Mouse (Mus musculus): Measurements from ENCODE around the gene Rpl5. TPM values are rescaled to one million over a fixed set of nuclear protein-coding genes. Genes with fewer than 3 reads are reported as not detected.
A peak's percentile ranks its signal among the peaks of the same experiment; 100 is the strongest.
"Not testable (repeated sequence)": the region's sequence is repeated elsewhere in the genome, so short reads cannot be mapped to it uniquely, and the experiment has no call there.

Gene Rpl5
- total RNA-seq (2021) (10 to 100 TPM; 45.6 to 62.3 TPM), polyA plus RNA-seq (2012; rRNA removed) (9.9 and 18.3 TPM in 2 replicates)
- long read RNA-seq, transcript Rpl5-201 (8 exons, 2,045 nt): minor isoform, 68 of 212 reads
- long read RNA-seq, transcript Rpl5-204 (3 exons, 1,024 nt): major isoform, 135 of 212 reads
- long read RNA-seq, partial matches to known transcripts: 5 of 212 reads
- long read RNA-seq, other reads (novel, unspliced or antisense): 3 of 212 reads

GRCm38 (mm10) chr5:107900206-107901013 is at the start of gene Rpl5:
Rpl5 (plus strand) TSS chr5:107900502.
- peak; percentile 94 for DNase-seq

- peak; percentile 35 for DNase-seq
These were observed 46.5 kb upstream of the Rpl5 start for GRCm38 (mm10) chr5:107853807-107854206.

GRCm38 (mm10) chr5:107854556-107854955 is 45.7 kb upstream of the Rpl5 start:
- no peak for DNase-seq

- DNase-seq: no peak
These were observed 44.8 kb upstream of the Rpl5 start for GRCm38 (mm10) chr5:107855546-107855945.

GRCm38 (mm10) chr5:107858963-107859362 is 41.3 kb upstream of the Rpl5 start:
- no peak for DNase-seq

- no peak for DNase-seq
These were observed 36.3 kb upstream of the Rpl5 start for GRCm38 (mm10) chr5:107863971-107864370.

GRCm38 (mm10) chr5:107866127-107867126 is 33.9 kb upstream of the Rpl5 start:
- DNase-seq: peak; percentile 49

GRCm38 (mm10) chr5:107867970-107868904 is 32.1 kb upstream of the Rpl5 start:
- peak; percentile 88 for DNase-seq

- peak; percentile 98 for DNase-seq
These were observed 31.3 kb upstream of the Rpl5 start for GRCm38 (mm10) chr5:107868905-107869424.

GRCm38 (mm10) chr5:107869701-107870100 is 30.6 kb upstream of the Rpl5 start:
- peak; percentile 25 for DNase-seq

GRCm38 (mm10) chr5:107873330-107873729 is 27.0 kb upstream of the Rpl5 start:
- DNase-seq: no peak

GRCm38 (mm10) chr5:107873886-107874302 is 26.4 kb upstream of the Rpl5 start:
- no peak for DNase-seq

GRCm38 (mm10) chr5:107874561-107875260 is 25.6 kb upstream of the Rpl5 start, which contains the start of gene Evi5:
Evi5 (minus strand) TSS chr5:107875107.
- DNase-seq: no peak

- DNase-seq: no peak
These were observed 25.1 kb upstream of the Rpl5 start for GRCm38 (mm10) chr5:107875261-107875611.

GRCm38 (mm10) chr5:107877053-107877452 is 23.2 kb upstream of the Rpl5 start:
- no peak for DNase-seq

GRCm38 (mm10) chr5:107880710-107881109 is 19.6 kb upstream of the Rpl5 start:
- no peak for DNase-seq

GRCm38 (mm10) chr5:107889994-107890888 is 10.1 kb upstream of the Rpl5 start:
- DNase-seq: no peak

- DNase-seq: not testable (repeated sequence)
These were observed 8.8 kb upstream of the Rpl5 start for GRCm38 (mm10) chr5:107891515-107891914.

GRCm38 (mm10) chr5:107894676-107895075 is 5.6 kb upstream of the Rpl5 start:
- DNase-seq: no peak

Data from adrenal gland, adult 2 months (tissue).